Mouse (Mus musculus) megakaryocyte, embryonic 14.5 days (primary cell): ENCODE measurements around the gene Bysl.

ENCODE experiments used
- FLI1 ChIP-seq: IDR thresholded peaks from 2 replicates; pipeline ENCODE4 v1.6.1; 2012; ENCODE audit warnings: low read length, inconsistent platforms, mixed read lengths
- GATA1 ChIP-seq: IDR thresholded peaks from 3 replicates; pipeline ENCODE4 v1.6.1; 2012; ENCODE audit warnings: mixed read lengths, low read length, inconsistent platforms, borderline replicate concordance

DNA sequence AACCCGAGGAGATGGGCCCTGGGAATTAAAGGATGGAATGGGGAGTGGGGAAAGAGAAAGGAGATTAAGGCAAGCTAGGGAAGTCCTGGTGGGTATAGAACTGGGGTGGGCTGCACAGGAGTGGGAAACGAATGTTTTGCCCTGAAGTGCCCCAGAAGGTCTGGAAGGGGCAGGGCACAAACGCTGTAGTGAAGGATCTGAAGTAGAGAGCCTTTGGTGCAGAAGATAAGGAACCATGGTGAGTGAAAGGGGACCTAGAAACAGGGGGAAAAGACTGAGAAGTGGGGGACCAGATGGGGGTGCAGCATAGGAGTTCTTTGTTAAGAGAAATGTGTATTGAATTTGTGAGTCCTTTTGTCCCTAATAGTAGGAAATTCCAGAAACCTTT is 19.4 kb upstream of the Bysl start, which contains the start of gene Usp49:
- TF ChIP-seq GATA1 (no peak), FLI1 (no peak)
